In the genomic region with DNA sequence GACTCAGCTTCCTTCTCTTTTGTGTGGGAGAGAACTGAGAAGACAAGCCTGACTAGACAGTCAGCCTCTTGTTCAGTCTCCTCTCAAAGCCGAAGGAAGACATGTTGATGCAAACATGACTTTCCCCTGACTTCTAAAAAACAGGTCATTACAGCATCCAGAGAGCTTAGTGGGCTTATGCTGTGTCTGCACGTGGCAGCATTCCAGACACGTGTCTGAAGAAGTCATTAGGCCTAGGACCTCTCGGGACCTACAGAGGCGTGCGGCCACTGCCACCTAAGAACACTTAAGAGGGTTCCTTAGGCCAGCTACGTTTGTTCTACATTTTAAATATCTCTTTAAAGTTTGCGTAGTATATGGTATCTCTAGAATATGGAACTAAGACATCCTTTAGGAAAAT, we compare ENCODE assay signal across 21 mouse cellular contexts. TPM values are rescaled to one million over a fixed set of nuclear protein-coding genes. Genes with fewer than 3 reads are reported as not detected.
DNase-seq lines count a peak whose midpoint lies in the region; ATAC-seq lines count a peak whose summit lies in the region.
"Had no signal": no experiment of that assay in that cellular context is flagged by ENCODE, and none has a peak within 500 bp of the region (broad histone marks: within the 10 kb centered on the region; RNA-seq: fewer than 3 reads in every experiment).

No protein-coding gene starts in this region.

- ATAC-seq in hindbrain, embryonic 13.5 days (ENCODE audit: low FRiP score) = no peak
- no peak for ATAC-seq in hindbrain, embryonic 12.5 days (ENCODE audit: low FRiP score)
- ATAC-seq in lung, embryonic 15.5 days (ENCODE audit: borderline replicate concordance, extremely low read depth, low FRiP score, low TSS enrichment) = no peak
- ATAC-seq in neural tube, embryonic 13.5 days (ENCODE audit: low read depth) = no peak
- ATAC-seq: forebrain, embryonic 15.5 days; intestine, embryonic 16.5 days; Patski had no signal

- DNase-seq in lung, postnatal 14 days = no peak
- DNase-seq in neural tube, embryonic 10.5 days (ENCODE audit: extremely low spot score, low spot score) = no peak
- DNase-seq in induced T-regulatory cell, adult 2 months (ENCODE audit: low read depth) = peak; percentile 7
- no peak for DNase-seq in ovary, postnatal 14 days (ENCODE audit: low spot score)
- DNase-seq: adrenal gland, postnatal 14 days; heart, postnatal 4 days; kidney, adult 8-10 months; right cerebral cortex, postnatal 4 days had no signal

- H3K27ac ChIP-seq in hindbrain, embryonic 13.5 days = 0 out of 2 replicates have a peak overlapping the region, but pooled peaks have one; percentile 44
- H3K27ac ChIP-seq in hindbrain, embryonic 12.5 days = no peak overlapping the region
- H3K27ac ChIP-seq in lung, embryonic 15.5 days = peak overlapping the region; percentile 46; the same call in 1 of the 2 replicates
- 0 out of 2 replicates have a peak overlapping the region, but pooled peaks have one; percentile 42 for H3K27ac ChIP-seq in neural tube, embryonic 13.5 days (replicated peaks)
- H3K27ac ChIP-seq: embryonic facial prominence, embryonic 13.5 days; forebrain, embryonic 10.5 days; forebrain, embryonic 15.5 days; heart, adult 2 months; kidney, postnatal 0 days had no signal

- H3K4me3 ChIP-seq in hindbrain, embryonic 13.5 days = no peak overlapping the region
- H3K4me3 ChIP-seq in hindbrain, embryonic 12.5 days = no peak overlapping the region
- H3K4me3 ChIP-seq in lung, embryonic 15.5 days = no peak overlapping the region
- no peak overlapping the region for H3K4me3 ChIP-seq in neural tube, embryonic 13.5 days
- H3K4me3 ChIP-seq: embryonic facial prominence, embryonic 13.5 days; forebrain, embryonic 10.5 days; forebrain, embryonic 15.5 days; heart, adult 2 months; heart, embryonic 12.5 days had no signal

- no peaks in the 10 kb centered on the region for H3K27me3 ChIP-seq in hindbrain, embryonic 13.5 days
- no peaks in the 10 kb centered on the region for H3K27me3 ChIP-seq in hindbrain, embryonic 12.5 days
- H3K27me3 ChIP-seq in lung, embryonic 15.5 days = no peaks in the 10 kb centered on the region
- H3K27me3 ChIP-seq in neural tube, embryonic 13.5 days = no peaks in the 10 kb centered on the region
- H3K27me3 ChIP-seq: embryonic facial prominence, embryonic 13.5 days; forebrain, embryonic 15.5 days; heart, embryonic 12.5 days; Patski had no signal

- peaks cover 29% of the 10 kb centered on the region for H3K36me3 ChIP-seq in hindbrain, embryonic 13.5 days
- peaks cover 24% of the 10 kb centered on the region for H3K36me3 ChIP-seq in hindbrain, embryonic 12.5 days
- H3K36me3 ChIP-seq in lung, embryonic 15.5 days = peaks cover 17% of the 10 kb centered on the region; the same call in 1 of the 2 replicates
- peaks cover 29% of the 10 kb centered on the region for H3K36me3 ChIP-seq in neural tube, embryonic 13.5 days

- no peak overlapping the region for H3K4me2 ChIP-seq in hindbrain, embryonic 13.5 days
- no peak overlapping the region for H3K4me2 ChIP-seq in hindbrain, embryonic 12.5 days (replicated peaks)
- H3K4me2 ChIP-seq in lung, embryonic 15.5 days = no peak overlapping the region
- no peak overlapping the region for H3K4me2 ChIP-seq in neural tube, embryonic 13.5 days
- H3K4me2 ChIP-seq: embryonic facial prominence, embryonic 13.5 days; forebrain, embryonic 15.5 days; heart, embryonic 12.5 days had no signal

- H3K9me3 ChIP-seq in hindbrain, embryonic 13.5 days = no peaks in the 10 kb centered on the region
- no peaks in the 10 kb centered on the region for H3K9me3 ChIP-seq in hindbrain, embryonic 12.5 days (replicated peaks)
- H3K9me3 ChIP-seq in lung, embryonic 15.5 days = no peaks in the 10 kb centered on the region
- no peaks in the 10 kb centered on the region for H3K9me3 ChIP-seq in neural tube, embryonic 13.5 days
- H3K9me3 ChIP-seq: embryonic facial prominence, embryonic 13.5 days; forebrain, embryonic 10.5 days; forebrain, embryonic 15.5 days; G1E; heart, embryonic 12.5 days had no signal

- WGBS in hindbrain, embryonic 13.5 days = 75% methylated on average over 8 of the region's 8 CpGs
- 82% methylated on average over 8 of the region's 8 CpGs for WGBS in hindbrain, embryonic 12.5 days
- 68% methylated on average over 8 of the region's 8 CpGs for WGBS in lung, embryonic 15.5 days
- WGBS in neural tube, embryonic 13.5 days = 76% methylated on average over 8 of the region's 8 CpGs

- no peak overlapping the region for H3K9ac ChIP-seq in hindbrain, embryonic 13.5 days
- H3K9ac ChIP-seq in hindbrain, embryonic 12.5 days = no peak overlapping the region
- H3K9ac ChIP-seq in lung, embryonic 15.5 days = no peak overlapping the region
- H3K9ac ChIP-seq in neural tube, embryonic 13.5 days = no peak overlapping the region
- H3K9ac ChIP-seq: embryonic facial prominence, embryonic 13.5 days; forebrain, embryonic 15.5 days; heart, embryonic 12.5 days had no signal

- H3K4me1 ChIP-seq in hindbrain, embryonic 13.5 days (replicated peaks) = peaks cover 7% of the 10 kb centered on the region
- H3K4me1 ChIP-seq in hindbrain, embryonic 12.5 days = no peaks in the 10 kb centered on the region
- H3K4me1 ChIP-seq in lung, embryonic 15.5 days = peaks cover 5% of the 10 kb centered on the region; the same call in 1 of the 2 replicates
- peaks cover 13% of the 10 kb centered on the region for H3K4me1 ChIP-seq in neural tube, embryonic 13.5 days (replicated peaks)
- H3K4me1 ChIP-seq: embryonic facial prominence, embryonic 13.5 days; forebrain, embryonic 10.5 days; heart, embryonic 12.5 days had no signal

RNA-seq across cellular contexts. Expression of a gene that starts 23.8 kb away (rescaled TPM):
- polyA plus RNA-seq in hindbrain, embryonic 13.5 days (2015; fragmentation: Nextera tagmentation; extraction: Ambion mirVana) = 15.8 and 18.7 TPM in 2 replicates
- polyA plus RNA-seq in hindbrain, embryonic 12.5 days (2016; fragmentation: Nextera tagmentation; extraction: Ambion mirVana) = 19.3 and 22.9 TPM in 2 replicates
- polyA plus RNA-seq in lung, embryonic 15.5 days (2015; fragmentation: Nextera tagmentation; extraction: Ambion mirVana) = 15.6 and 15.7 TPM in 2 replicates
- 15.7 and 16.2 TPM in 2 replicates for polyA plus RNA-seq in neural tube, embryonic 13.5 days (2015; fragmentation: Nextera tagmentation; extraction: Ambion mirVana)
